Mouse (Mus musculus) ovary, postnatal 10 days (tissue): ENCODE results near the gene Klhl18.

Experiments used
- DNase-seq: peaks from one replicate; pipeline ENCODE4 v3.0.0; 2022; ENCODE audit warnings: low spot score

Gene Klhl18

GRCm38 (mm10) chr9:110476124-110477091 lies at the start of gene Klhl18, which contains the start of gene Kif9:
Gene Klhl18, minus strand, starts transcription at chr9:110476694.
Gene Kif9, plus strand, starts transcription at chr9:110476958.
- peak; percentile 92 for DNase-seq

- no peak for DNase-seq
Observed at GRCm38 (mm10) chr9:110525737-110526136, 49.2 kb upstream of the Klhl18 start.

DNA sequence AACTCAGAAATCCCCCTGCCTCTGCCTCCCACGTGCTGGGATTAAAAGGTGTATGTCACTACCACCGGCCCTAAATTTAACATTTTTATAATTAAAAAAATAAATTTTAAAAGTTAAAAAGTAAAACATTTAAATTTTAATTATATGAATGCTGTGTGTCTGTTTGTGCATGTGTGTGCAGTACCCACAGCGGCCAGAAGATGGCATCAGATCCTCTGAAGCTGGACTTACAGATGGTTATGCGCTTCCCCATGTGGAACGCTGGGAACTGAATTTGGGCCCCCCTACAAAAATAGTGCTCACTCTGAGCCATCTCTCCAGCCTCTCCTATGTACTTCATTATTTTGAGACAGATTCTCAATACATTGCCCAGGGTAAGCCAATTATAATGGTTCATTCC lies 14.4 kb upstream of the Klhl18 start:
- DNase-seq, result no peak

DNA sequence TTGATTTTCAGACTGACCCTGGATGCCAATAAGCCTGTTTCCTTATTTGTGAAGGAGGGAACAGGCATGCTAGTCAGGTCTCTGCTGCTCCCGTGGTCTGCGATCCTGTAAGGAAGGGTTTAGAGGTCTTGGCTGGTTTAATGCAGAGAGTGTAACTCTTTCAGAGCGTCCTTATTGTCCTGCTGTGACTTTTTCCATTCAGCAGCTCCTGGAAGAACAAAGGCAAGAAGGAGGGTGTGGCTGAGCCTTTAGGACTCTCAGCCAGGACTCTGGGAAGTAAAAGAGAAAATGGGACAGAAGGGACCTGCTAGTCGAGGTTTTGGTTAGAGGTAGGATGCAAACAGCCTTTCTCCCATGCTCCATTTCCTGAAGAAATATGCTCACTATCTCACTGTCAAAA lies 12.3 kb upstream of the Klhl18 start:
- DNase-seq, result no peak

DNA sequence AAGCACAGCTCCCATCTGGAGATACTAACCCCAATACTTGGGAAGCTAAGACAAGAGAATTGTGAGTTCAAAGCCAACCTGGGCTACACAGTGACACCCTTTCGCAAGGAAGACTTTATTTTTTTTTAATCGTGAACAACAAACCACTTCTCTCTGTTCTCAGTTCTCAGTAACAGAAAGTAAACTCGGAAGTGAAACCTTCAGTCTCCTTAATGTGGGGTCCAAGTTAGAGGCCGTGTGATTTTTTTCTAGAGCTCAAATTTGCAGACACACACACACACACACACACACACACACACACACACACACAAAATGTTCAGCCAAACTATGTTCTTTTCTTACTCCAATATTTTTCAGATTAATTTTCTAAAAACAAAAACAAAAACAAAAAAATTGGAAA lies 2.1 kb upstream of the Klhl18 start:
- no peak for DNase-seq

DNA sequence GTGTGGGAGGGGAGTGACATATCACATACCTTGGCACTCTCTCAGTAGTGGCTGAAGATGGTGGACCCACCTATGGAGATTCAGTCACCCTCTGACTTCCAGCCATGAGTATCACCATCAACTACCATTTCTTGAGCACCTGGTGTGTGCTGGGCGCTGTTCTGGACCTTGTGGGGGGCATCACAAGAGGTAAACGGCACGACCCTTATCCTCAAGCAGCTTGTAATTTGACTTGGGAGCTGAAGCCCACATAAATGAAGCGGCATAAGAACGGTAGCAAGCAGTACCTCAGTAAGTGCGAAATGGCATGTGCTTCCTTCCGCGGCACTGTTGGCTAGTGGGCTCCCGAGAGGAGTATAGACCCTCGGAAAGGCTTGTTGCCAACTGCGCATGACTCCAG lies 1.5 kb upstream of the Klhl18 start:
- DNase-seq, result no peak

DNA sequence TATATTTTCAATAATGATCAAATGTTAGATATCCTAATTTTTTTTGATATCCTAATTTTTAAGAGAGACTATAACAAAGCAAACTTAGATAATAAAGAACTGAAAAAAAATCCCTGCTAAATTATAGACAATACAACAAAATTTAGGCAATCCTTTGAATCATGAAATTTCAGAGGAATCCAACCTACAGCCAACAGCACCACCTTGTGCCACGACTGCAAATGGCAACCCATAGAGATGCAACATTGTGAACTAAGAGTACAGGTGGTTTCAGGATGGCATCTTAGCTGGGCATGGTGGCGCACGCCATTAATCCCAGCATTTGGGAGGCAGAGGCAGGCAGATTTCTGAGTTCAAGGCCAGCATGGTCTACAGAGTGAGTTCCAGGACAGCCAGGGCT lies 10.3 kb downstream of the Klhl18 start:
- no peak for DNase-seq

DNA sequence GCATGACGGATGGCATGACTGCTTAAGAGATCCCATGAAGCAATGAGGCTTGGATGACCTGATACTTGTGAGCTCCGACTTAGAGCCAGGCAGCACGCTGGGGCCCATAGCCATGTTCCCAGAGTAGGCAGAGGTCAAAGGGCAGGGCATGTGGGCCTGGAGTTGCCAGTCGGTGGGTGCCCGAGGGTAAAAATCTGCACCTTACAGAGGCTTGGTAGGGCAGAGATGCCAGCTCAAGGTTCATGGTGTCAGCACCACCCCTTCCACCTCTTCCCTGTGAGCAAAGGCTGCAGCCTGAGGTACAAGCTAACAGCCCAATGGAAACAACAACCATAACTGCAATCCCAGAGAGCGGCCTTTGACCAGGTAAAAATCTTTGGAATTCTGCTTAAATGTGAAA lies 11.2 kb downstream of the Klhl18 start:
- no peak for DNase-seq

- DNase-seq, result no peak
Observed at GRCm38 (mm10) chr9:110463983-110464591, 12.4 kb downstream of the Klhl18 start.

DNA sequence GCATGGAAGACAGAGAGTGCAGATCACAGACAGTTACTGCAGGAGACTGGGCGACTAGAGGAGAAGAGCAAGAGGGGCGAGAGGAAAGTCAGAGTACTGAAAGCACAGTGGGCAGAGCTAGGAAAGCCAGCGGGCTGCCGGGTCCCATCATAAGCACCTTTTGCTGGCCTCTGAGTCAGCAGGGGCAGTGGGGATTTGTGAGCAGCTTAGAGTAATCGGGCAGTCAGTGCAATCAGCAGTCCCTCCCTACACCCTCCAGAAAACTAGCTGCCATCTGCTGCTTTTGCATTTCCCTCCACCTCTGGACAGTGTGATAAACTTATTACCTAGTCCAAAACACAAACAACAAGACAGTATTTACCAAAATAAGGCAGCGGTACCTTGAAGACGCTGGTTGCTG lies 14.2 kb downstream of the Klhl18 start:
- DNase-seq, result no peak

DNA sequence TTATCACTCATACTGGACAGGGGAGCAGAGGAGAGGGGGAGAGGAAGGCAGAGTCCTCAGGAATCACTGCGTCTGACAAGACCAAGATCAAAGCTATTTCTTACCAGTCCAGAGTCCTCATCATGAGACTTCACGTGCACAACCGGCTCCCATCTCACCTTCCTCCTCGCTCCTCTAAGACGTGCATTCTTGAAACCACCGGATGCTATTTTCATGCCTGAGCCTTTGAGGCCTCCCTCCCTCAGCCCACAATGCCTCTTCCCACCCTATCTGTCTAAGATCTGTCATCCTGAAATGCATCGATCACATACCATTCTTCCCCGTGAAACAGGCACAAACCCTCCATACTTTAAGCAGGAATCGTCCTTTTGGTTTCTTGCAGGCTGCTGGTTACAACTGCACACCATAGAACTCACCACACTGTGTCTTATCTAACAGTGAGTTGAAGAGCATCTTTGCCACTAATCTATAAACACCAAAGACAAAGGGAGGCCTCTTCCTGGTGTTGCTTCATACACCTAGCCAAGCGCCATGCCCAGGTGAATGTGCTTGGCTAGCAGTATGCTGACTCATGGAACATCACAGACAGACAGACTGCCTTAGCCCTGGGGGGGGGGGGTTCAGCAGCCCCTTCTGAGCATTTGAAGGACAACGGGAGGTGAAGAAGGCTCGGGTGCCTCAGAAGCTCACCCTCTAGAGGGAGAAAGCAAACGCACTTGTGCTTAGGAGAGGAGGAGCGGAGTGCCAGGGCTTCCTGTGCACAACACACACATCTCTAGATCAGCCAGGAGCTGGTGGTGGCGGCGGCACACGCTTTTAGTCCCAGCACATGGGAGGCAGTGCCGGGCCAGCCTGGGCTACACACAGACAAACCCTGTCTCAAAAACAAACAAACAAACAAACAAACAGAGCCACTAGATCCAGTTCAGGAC lies 15.3 kb downstream of the Klhl18 start:
- no peak for DNase-seq

- no peak for DNase-seq
Observed at GRCm38 (mm10) chr9:110459145-110459727, 17.3 kb downstream of the Klhl18 start.

DNA sequence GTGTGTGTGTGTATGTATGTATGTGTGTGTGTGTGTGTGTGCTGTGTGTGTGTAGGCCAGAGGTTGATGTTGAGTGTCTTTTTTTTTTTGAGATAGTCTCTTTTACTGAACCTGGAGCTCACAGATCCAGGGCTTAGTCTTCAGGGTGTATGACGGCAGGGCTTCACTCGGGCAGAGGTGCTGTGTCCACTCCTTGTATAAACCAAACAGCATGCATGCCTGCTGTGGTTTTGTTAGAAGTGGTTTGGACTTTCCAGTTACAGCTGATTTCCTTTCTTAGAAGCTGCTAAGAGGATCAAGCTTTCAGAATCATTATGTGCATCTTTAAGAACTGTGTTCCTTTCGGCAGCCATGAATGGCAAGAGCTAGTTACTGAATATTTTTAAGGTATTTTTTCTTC lies 18.6 kb downstream of the Klhl18 start:
- DNase-seq, result no peak

- no peak for DNase-seq
Observed at GRCm38 (mm10) chr9:110452523-110452922, 24.0 kb downstream of the Klhl18 start.

GRCm38 (mm10) chr9:110448857-110449617 lies 27.5 kb downstream of the Klhl18 start:
- peak; percentile 19 for DNase-seq

DNA sequence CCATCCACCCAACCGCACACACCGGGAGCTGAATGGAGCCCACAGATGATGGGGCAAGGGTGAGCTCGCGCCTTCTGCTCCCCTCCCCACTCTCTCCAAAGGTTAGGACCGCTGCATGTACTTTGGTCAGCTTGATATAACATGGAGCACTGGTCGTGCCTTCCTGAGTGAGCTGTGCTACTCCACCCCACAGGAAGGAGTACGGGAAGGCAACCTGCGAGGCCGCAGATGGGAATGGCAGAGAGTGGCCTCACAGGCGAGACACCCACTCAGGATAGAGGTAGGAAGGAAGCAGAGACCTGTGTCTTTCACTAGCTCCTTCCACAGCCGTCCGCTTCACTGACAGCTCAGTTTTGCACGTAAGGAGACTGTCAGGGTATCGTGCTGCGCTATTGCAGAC lies 28.1 kb downstream of the Klhl18 start:
- no peak for DNase-seq

DNA sequence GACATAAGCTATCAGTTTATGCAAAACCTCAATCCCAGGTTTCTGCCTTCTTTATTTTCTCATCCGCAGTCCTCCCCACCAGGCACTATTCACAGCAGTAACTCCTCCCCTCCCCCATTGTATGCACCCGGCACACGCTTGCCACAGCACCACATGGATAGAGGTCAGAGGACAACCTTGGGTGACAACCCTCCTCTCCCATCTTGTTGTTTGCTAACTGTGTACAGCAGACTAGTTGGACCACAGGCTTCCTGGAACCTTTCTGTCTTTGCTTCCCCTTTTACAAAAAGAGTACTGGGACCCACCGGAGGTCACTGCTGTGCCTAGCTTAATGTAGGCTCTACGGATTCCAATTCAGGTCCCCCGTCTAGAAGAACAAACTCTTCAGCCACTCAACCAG lies 35.9 kb downstream of the Klhl18 start:
- DNase-seq, result no peak

GRCm38 (mm10) chr9:110440049-110440448 lies 36.4 kb downstream of the Klhl18 start:
- DNase-seq, result no peak

GRCm38 (mm10) chr9:110436041-110436440 lies 40.5 kb downstream of the Klhl18 start:
- DNase-seq, result no peak

GRCm38 (mm10) chr9:110433045-110433444 lies 43.4 kb downstream of the Klhl18 start:
- DNase-seq, result no peak

DNA sequence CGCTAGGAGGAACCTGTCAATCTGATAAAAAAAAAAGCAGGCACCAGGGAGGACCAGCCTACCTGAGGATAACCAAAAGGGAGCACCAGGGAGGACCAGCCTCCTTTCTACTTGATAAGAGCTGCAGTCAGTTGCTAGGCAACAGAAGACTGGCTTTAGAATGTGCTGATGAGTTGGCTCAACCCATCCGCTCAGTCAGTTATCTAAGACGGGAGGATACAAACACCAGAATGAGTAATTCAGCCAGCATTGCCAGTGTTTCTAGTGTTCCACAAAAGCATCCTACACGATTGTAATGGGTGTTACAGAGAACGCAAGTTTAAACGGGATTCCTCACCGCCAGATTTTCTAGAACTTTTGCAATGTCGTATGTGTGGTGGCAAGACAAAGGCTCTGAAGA lies 45.3 kb downstream of the Klhl18 start:
- no peak for DNase-seq
